Mouse (Mus musculus) MEL (cell line): ENCODE measurements around the gene Brd9. TPM values are rescaled to one million over a fixed set of nuclear protein-coding genes. Genes with fewer than 3 reads are reported as not detected.

Experiments
- DNase-seq: peaks from one replicate; pipeline ENCODE4 v3.0.0; 2011; ENCODE audit warnings: low read depth, low spot score
- H3K27ac ChIP-seq: 2 replicates; pipeline ENCODE4 v1.5.1; 2012; ENCODE audit warnings: low read depth, mild to moderate bottlenecking, control low read depth, low read length, moderate library complexity; ENCODE audit not compliant: control insufficient read depth
- H3K27me3 ChIP-seq, 2 experiments: fragments of 150-350 bp in 1 of 2; sonication (generic) in 1 of 2; 2 replicates each; pipeline ENCODE4 v1.6.1; 2012; ENCODE audit warnings: low read length in 2 of 2, mild to moderate bottlenecking in 2 of 2, improper control_type of control experiment in 1 of 2, moderate library complexity in 1 of 2; ENCODE audit not compliant: insufficient read depth in 2 of 2, control insufficient read depth in 1 of 2
- H3K36me3 ChIP-seq, 2 experiments: 2 replicates each; pipeline ENCODE4 v1.6.1; 2012 to 2014; ENCODE audit warnings: low read length in 2 of 2, improper control_type of control experiment in 1 of 2, inconsistent platforms in 1 of 2, mild to moderate bottlenecking in 1 of 2; ENCODE audit not compliant: insufficient read depth in 2 of 2, control insufficient read depth in 1 of 2
- H3K4me1 ChIP-seq, 2 experiments: fragments of 150-350 bp in 1 of 2; sonication (generic) in 1 of 2; 2 replicates each; pipeline ENCODE4 v1.6.1; 2012; ENCODE audit warnings: low read length in 2 of 2, improper control_type of control experiment in 1 of 2, mild to moderate bottlenecking in 1 of 2; ENCODE audit not compliant: insufficient read depth in 2 of 2, control insufficient read depth in 1 of 2
- H3K4me3 ChIP-seq, 2 experiments: fragments of 150-350 bp in 1 of 2; sonication (generic) in 1 of 2; 2 replicates each; pipeline ENCODE4 v1.5.1; 2012; ENCODE audit warnings: low read depth in 2 of 2, low read length in 2 of 2, mild to moderate bottlenecking in 2 of 2, moderate library complexity in 2 of 2, control low read depth in 1 of 2, improper control_type of control experiment in 1 of 2; ENCODE audit not compliant: control insufficient read depth in 1 of 2, insufficient read depth in 1 of 2
- H3K79me2 ChIP-seq: 2 replicates; pipeline ENCODE4 v1.6.1; 2012; ENCODE audit warnings: mild to moderate bottlenecking, low read length, moderate library complexity; ENCODE audit not compliant: control insufficient read depth, poor library complexity, insufficient read depth
- H3K9ac ChIP-seq: 2 replicates; pipeline ENCODE4 v1.6.1; 2012; ENCODE audit warnings: low read depth, mild to moderate bottlenecking, control low read depth, low read length, moderate library complexity; ENCODE audit not compliant: control insufficient read depth, poor library complexity, severe bottlenecking
- H3K9me3 ChIP-seq: fragments of 150-350 bp; sonication (generic); replicated peaks from 2 replicates; pipeline ENCODE4 v1.6.1; 2012; ENCODE audit warnings: mild to moderate bottlenecking, low read length, improper control_type of control experiment, moderate library complexity; ENCODE audit not compliant: insufficient read depth
- CTCF ChIP-seq, 3 experiments: IDR thresholded peaks in 2 of 3; conservative IDR thresholded peaks in 1 of 3; 2 replicates each; pipeline ENCODE4 v1.5.1; 2011 to 2012; ENCODE audit warnings: low read length in 3 of 3, low read depth in 2 of 3, mild to moderate bottlenecking in 2 of 3, improper control_type of control experiment in 1 of 3, inconsistent platforms in 1 of 3, mixed read lengths in 1 of 3, moderate library complexity in 1 of 3; ENCODE audit not compliant: control insufficient read depth in 1 of 3, insufficient read depth in 1 of 3, poor library complexity in 1 of 3, severe bottlenecking in 1 of 3
- ELF1 ChIP-seq: IDR thresholded peaks from 2 replicates; pipeline ENCODE4 v1.6.1; 2014; ENCODE audit warnings: low read depth, mild to moderate bottlenecking, inconsistent platforms, low read length, improper control_type of control experiment, moderate library complexity
- ETS1 ChIP-seq: IDR thresholded peaks from 2 replicates; pipeline ENCODE4 v1.6.1; 2012; ENCODE audit warnings: low read depth, mild to moderate bottlenecking, inconsistent platforms, low read length, improper control_type of control experiment, moderate library complexity
- JUND ChIP-seq: IDR thresholded peaks from 2 replicates; pipeline ENCODE4 v1.6.1; 2011; ENCODE audit warnings: low read depth, mild to moderate bottlenecking, improper control_type of control experiment, low read length
- POLR2AphosphoS2 ChIP-seq: IDR thresholded peaks from 2 replicates; pipeline ENCODE4 v1.6.1; 2011; ENCODE audit warnings: low read length, improper control_type of control experiment
- RAD21 ChIP-seq: IDR thresholded peaks from 2 replicates; pipeline ENCODE4 v1.6.1; 2011; ENCODE audit warnings: mild to moderate bottlenecking, low read depth, low read length, improper control_type of control experiment
- polyA plus RNA-seq, 2 experiments: library from polyadenylated mRNA; stranded (reverse) in 1 of 2; unstranded in 1 of 2; fragments of >175 nt in 1 of 2; fragments of >200 nt in 1 of 2; gene quantifications; 2 replicates each; pipeline versions ENCODE4 v1.2.1 to v1.2.4; 2012; ENCODE audit warnings: low replicate concordance in 2 of 2, low read depth in 1 of 2; ENCODE audit not compliant: insufficient read length in 2 of 2, insufficient read depth in 1 of 2, missing spikeins in 1 of 2
- total RNA-seq: library from RNA; depleted of rRNA; stranded (reverse); fragments of 300-350 nt; gene quantifications from 2 replicates; pipeline ENCODE4 v1.2.3, GENCODE M21; 2012; rRNA removed

Gene Brd9
- total and polyA plus RNA-seq, 3 experiments = 21.4 to 29.2 TPM; not detected in 1

DNA sequence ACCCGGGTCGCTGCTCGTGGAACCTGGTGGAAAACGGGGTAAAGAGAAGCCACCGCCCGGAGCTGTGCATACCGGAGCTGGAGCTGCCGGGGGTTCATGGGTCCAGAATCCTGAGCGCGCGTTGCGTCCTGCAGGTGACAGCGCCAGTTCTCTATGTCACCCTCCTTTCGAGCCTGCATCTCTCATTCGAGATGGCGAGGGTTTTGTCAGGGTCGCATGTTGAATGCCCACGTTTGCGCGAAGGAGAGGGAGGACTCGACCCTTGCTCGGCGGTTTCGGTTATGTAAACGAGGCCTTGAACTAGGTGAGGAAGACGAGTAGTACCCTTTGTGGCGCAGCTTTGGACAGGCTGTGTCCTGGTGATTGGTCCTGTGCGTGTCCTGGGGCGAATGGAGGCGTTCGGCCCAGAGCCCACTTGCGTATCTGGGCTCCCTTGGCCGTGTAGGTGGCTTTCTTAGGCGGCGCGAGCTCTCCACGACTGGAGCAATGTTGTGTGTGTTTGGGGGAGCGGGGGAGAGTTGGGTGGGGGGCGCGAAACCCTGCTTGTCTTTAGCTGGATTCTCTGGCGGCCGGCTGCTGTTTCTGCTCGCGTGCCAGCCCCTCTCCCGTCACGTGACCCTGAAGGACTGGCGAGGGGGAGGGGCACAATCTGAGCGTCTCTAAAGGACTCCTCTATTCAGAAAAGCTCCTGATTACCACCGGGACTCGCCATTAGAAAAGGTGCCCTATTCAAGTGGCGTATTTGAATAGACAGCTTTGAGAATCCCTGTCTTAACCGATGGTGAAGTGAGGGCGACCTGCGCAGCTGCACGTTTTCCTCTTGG lies 72.4 kb downstream of the Brd9 start:
- H3K4me3 ChIP-seq = no peak overlapping the region
- no peak overlapping the region for H3K9ac ChIP-seq
- no peak for TF ChIP-seq CTCF (IDR thresholded peaks at IDR 0.05 in 2 of 3, conservative IDR thresholded peaks at IDR 0.05 in 1 of 3; ENCODE audit: control insufficient read depth in 1 of 3, insufficient read depth in 1 of 3, low read depth in 2 of 3, low read length in 3 of 3, poor library complexity in 1 of 3, severe bottlenecking in 1 of 3)
- no peak for TF ChIP-seq ELF1
- no peak for TF ChIP-seq POLR2AphosphoS2
- TF ChIP-seq RAD21 = no peak
- TF ChIP-seq ETS1 = no peak
- TF ChIP-seq JUND = no peak
- 0 out of 4 replicates have a peak, but pooled peaks cover 0 to 3% of the 10 kb centered on the region in 2 experiments for H3K4me1 ChIP-seq
- no peaks in the 10 kb centered on the region for H3K36me3 ChIP-seq
- no peaks in the 10 kb centered on the region for H3K9me3 ChIP-seq
- no peaks in the 10 kb centered on the region for H3K79me2 ChIP-seq
- peaks cover 0 to 4% of the 10 kb centered on the region in 2 experiments; a peak in 3 of 4 replicates for H3K27me3 ChIP-seq
- no peak for DNase-seq
- H3K27ac ChIP-seq = no peak overlapping the region

Other genes starting within 250 kb of the Brd9 start
- gene Slc6a19, start 232.9 kb upstream of the Brd9 start, total RNA-seq = not detected in 2 replicates
- not detected for gene Slc6a19, start 232.9 kb upstream of the Brd9 start, polyA plus RNA-seq
- gene Slc12a7, start 204.7 kb upstream of the Brd9 start, total RNA-seq = 3.1 and 3.5 TPM in 2 replicates
- 1 to 10 TPM in 1 of 2 experiments, not detected in 1; 6.9 TPM for gene Slc12a7, start 204.7 kb upstream of the Brd9 start, polyA plus RNA-seq
- gene Nkd2, start 90.2 kb upstream of the Brd9 start, total RNA-seq = not detected in 2 replicates
- gene Nkd2, start 90.2 kb upstream of the Brd9 start, polyA plus RNA-seq = not detected
- 44.1 and 48.9 TPM in 2 replicates for gene Trip13, start within 50 bp of the Brd9 start, total RNA-seq
- 10 to 100 TPM in 1 of 2 experiments, not detected in 1; 55.3 TPM for gene Trip13, start within 50 bp of the Brd9 start, polyA plus RNA-seq
- not detected in 2 replicates for gene Zdhhc11, start 26.0 kb downstream of the Brd9 start, total RNA-seq
- gene Zdhhc11, start 26.0 kb downstream of the Brd9 start, polyA plus RNA-seq = not detected
- gene Tppp, start 71.6 kb downstream of the Brd9 start, total RNA-seq = not detected in 2 replicates
- under 1 TPM in 1 of 2 experiments, not detected in 1; 0.04 TPM for gene Tppp, start 71.6 kb downstream of the Brd9 start, polyA plus RNA-seq
- gene Cep72, start 124.5 kb downstream of the Brd9 start, total RNA-seq = 2.2 and 3.9 TPM in 2 replicates
- 1 to 10 TPM in 1 of 2 experiments, not detected in 1; 7.0 TPM for gene Cep72, start 124.5 kb downstream of the Brd9 start, polyA plus RNA-seq
- gene Slc9a3, start 183.6 kb downstream of the Brd9 start, total RNA-seq = 0.04 TPM in 1 of 2 replicates, not detected in the other
- not detected for gene Slc9a3, start 183.6 kb downstream of the Brd9 start, polyA plus RNA-seq